Mouse (Mus musculus) heart, postnatal 4 days (tissue): Measurements from ENCODE around the gene Pomt2. TPM values are rescaled to one million over a fixed set of nuclear protein-coding genes. Genes with fewer than 3 reads are reported as not detected.
A peak's percentile ranks its signal among the peaks of the same experiment; 100 is the strongest.
"Not testable (repeated sequence)": the region's sequence is repeated elsewhere in the genome, so short reads cannot be mapped to it uniquely, and the experiment has no call there.

Experiments
- DNase-seq: peaks from one replicate; pipeline ENCODE4 v3.0.0; 2021
- total RNA-seq, 2 experiments: library from RNA; stranded (reverse); gene quantifications; 2 replicates each; pipeline ENCODE4 v1.2.3; 2021

The Pomt2 gene
- total RNA-seq: 10 to 100 TPM; 10.7 to 11.9 TPM

GRCm38 (mm10) chr12:87147395-87148089 is at the start of gene Pomt2:
TSS of gene Pomt2 (minus strand) at chr12:87147968.
- peak; percentile 93 for DNase-seq

- no peak for DNase-seq
Measured at GRCm38 (mm10) chr12:87196310-87196709, 48.5 kb upstream of the Pomt2 start.

DNA sequence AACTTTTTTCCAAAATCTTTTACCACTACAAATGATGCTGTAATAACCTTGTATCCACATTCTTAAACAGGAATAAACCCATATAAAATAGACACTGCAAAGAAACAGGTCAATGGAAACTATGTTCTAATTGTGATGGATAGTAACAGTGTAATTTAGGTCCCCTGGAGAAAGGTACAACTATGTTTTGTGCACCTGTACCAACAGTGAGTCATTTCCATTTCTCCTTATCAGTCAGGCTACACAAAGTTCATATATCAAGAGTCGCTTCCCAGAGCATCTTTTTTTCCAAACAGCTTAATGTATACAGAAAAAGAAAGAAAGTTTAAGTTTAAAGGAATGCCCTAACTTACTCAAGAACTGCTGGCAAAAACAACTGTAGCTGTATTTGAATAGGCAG is 47.3 kb upstream of the Pomt2 start:
- no peak for DNase-seq

GRCm38 (mm10) chr12:87193008-87193407 is 45.2 kb upstream of the Pomt2 start:
- no peak for DNase-seq

GRCm38 (mm10) chr12:87177631-87178030 is 29.9 kb upstream of the Pomt2 start:
- DNase-seq: no peak

DNA sequence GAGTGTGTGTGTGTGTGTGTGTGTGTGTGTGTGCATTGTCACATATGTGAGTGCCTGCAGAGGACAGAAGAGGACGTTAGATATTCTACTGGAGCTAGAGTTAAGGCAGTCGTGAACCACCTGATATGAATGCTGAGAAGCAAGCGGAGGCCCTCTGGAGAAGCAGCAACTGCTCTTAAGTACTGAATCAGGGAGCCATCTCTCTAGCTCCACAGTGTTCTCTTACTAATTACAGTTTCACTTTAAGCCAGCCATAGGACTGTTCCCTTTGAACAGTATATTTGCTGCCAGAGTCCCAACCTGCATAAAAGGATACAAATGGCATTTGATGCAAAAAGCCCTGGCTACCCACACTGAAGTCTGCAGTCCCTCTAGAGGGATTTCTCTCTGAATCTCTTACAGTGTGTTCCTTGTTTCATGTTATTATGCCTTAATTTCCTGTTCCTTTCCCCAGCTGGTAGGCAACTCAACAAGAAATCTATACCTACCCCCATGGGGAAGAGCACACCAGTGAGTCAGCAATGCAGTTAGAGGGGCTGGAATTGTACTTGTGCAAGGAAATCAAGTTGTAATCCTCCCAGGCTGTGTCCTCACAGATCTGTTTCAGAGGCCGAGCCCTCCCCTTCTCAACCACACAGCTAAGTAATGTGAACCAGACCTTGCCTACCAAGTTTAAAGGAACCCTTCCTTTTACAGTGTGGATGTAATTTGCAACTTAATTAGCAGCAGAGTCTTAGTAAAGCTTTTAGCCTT is 27.6 kb upstream of the Pomt2 start:
- DNase-seq: no peak

DNA sequence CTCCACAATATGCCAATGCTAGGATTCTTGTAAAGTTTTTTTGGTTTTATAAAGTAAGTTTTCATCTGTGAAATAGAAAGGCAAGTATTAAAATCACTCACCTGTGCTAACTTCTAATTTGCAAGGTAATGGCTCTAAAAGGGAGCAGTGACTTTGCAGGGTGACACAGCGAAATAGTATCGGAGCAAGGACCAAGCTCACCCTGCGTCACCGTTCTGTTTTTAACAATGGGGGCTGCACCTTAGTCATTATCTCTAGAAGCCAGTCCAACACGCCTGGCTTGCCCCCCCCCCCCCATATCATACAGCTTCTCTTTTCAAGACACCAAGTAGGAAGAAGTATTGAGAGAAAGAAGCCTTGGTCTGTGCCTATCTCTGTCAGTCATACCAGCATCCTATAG is 13.0 kb upstream of the Pomt2 start:
- no peak for DNase-seq

- DNase-seq: no peak
Measured at GRCm38 (mm10) chr12:87160310-87160709, 12.5 kb upstream of the Pomt2 start.

- no peak for DNase-seq
Measured at GRCm38 (mm10) chr12:87158099-87158498, 10.3 kb upstream of the Pomt2 start.

- DNase-seq: no peak
Measured at GRCm38 (mm10) chr12:87157361-87157760, 9.6 kb upstream of the Pomt2 start.

- not testable (repeated sequence) for DNase-seq
Measured at GRCm38 (mm10) chr12:87154448-87154847, 6.7 kb upstream of the Pomt2 start.

DNA sequence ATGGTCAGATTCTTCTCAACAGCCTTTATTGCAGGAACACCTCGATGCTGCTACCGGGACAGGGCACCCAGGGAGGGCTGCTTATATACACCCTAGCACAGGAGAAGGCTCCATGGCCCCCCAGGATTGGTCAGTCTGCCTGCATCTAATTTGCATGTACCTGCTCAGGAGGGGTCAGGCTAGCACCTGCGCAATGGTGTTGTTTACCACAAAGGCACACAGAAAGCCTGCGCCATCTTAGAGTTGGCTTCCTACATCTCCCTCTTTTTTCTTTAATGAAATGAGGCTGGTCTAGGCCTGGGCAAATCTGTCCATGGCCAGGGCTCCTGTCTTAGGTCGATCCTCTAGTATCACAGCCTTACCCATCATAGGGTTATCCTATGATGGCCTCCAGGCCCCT is 1.7 kb upstream of the Pomt2 start:
- DNase-seq: no peak

DNA sequence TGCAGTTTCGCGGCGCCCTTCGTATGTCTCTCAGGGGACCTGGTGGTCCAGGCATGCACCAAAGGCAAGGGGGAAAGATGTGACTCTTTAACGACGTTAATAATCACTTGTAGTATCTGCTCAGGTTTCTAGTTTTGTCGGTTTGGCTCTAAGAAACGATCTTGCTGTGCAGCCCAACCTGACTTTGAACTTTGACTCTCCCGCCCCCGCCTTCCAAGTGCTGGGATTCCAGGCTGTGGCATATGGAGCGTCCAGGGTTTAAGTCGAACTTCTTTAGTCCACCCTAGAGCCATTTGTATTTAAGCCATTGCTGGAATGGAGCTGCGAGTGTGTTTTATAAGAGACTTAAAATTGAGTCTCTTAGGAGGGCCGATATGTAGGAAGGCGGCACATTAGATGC is 368 bp upstream of the Pomt2 start:
- DNase-seq: no peak

- DNase-seq: peak; percentile 90
Measured at GRCm38 (mm10) chr12:87146966-87147365, 802 bp downstream of the Pomt2 start, which contains the start of gene Gstz1. TSS of gene Gstz1 (plus strand) at chr12:87147165.

GRCm38 (mm10) chr12:87142156-87142555 is 5.6 kb downstream of the Pomt2 start:
- no peak for DNase-seq

DNA sequence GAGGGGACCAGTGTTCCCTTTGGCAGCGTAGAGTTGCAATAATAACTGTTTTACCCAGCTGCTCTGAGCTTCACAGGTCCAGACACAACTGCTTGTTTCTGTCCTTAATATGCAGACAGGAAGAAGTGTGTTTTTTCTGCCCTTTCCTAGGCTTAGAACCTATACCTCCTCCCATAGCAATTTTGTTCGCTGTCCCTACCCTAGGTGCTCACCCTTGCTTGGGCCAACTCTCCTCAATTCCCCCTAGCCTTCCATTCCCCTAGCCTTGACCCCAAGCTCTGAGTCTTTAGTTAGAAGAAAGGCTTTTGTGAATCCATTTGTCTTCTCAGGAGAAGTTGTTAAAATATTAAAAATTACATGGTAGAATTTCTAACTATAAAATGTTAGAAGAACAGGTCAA is 9.0 kb downstream of the Pomt2 start:
- DNase-seq: no peak

DNA sequence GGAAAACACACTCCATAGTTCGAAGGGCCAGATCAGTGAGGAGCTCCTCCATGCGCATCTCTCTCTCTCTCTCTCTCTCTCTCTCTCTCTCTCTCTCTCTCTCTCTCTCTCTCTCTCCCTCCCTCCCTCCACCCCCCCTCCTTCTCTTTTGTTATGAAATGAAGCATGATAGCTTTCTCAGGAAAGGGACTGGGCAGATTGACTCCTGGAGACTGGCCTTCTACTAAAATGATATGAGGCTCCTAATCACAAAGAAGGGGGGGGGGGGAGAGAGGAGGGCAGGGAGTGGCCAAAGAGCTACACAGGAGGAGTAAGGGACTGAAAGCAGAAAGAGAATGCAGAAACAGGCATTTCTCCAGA is 9.4 kb downstream of the Pomt2 start:
- no peak for DNase-seq

DNA sequence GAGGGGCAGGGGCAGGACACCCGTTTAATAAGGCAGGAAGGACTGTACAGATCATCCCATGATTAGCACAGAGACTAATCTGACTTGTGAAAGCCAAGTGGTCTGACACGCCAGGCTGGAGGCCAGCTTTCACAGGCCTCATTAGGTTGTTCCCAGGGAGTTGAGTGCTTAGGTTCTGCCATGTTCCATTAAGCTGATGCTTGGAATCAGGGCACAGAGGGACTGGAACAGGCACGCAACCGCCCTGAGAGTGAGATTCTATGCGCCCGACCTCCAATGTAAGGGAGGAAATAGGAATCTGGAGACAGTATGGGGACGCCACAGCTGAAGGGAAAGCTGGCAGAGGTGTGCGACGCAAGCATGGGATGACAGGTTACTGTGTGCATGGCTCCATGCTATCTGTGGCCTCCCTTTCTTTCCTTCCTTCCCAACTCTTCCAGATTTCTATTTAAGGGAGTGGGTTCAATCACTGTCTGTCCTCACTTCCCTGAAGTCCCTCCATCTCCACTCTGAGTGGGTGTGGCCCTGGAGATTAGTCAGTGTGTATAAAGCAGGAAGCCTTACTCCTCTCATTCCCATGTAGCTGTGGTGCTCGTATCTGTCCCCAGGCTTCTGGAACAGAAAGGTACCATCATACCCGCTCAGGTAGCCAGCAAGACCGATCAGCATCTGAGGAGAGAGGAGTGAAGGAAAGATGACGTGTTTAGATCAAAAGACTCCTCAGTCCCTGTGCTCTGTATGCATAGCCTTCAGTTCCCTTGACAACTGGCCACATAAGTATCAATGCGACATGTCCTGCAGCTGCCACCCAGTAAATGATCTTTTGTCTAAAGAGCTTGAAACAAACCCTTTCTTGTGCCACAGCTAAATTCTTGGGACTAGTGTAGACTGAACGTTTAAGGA is 10.1 kb downstream of the Pomt2 start:
- DNase-seq: no peak

GRCm38 (mm10) chr12:87132784-87133183 is 15.0 kb downstream of the Pomt2 start:
- no peak for DNase-seq

DNA sequence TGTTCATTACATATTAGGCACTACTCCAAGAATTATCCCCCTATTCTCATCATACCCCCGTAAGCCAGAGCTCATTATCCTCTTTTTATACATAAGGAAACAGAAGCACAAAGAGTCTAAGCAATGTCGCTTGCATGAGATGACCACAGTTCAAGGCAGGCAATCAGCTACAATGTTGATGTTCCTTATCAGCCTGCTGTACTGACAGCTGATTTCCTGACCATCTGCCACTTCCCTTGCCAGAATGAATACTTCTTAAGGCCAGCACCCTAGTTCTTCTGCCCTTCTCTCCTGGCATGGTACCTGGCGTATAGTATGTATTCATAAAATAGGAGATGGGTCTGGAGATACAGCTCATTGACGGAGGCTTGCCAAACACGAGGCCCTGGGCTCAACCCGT is 15.6 kb downstream of the Pomt2 start:
- no peak for DNase-seq

- peak; percentile 54 for DNase-seq
Measured at GRCm38 (mm10) chr12:87131619-87132018, 16.1 kb downstream of the Pomt2 start.

DNA sequence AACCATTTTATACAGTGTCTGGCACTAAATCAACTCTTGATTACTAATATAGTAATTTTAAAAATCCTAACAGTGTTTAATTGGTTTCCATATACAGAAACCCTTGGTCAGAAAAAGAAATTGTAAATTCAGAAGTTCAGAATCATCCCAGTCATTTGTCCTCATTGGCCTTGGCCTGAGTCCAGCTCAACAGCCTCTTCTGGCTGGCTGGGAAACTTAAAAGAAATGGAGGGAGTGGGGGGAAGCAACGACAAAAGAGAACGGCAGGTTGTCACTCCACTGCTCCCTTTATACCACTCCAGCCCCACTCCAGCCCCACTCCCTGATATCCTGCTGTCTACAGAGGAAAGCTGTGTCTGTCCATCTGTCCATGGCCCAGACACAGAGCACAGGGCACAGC is 16.6 kb downstream of the Pomt2 start:
- DNase-seq: peak; percentile 16

DNA sequence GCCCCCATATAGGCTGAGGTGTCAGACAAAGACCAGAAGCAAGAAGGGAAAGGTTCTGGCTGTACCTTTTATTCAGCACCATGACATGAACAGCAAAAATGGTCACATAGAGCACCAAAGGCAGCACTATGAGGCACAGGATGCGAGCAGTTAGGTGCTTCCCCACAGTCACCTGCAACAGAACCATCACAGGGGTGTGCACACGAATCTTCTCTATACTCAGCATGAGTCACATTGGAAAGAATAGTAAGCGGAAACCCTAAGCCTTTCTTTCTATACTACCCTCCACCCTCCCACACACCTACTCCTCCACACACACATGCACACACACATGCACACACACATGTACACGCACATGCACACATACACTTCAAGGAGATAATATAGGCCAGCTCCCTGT is 17.5 kb downstream of the Pomt2 start:
- no peak for DNase-seq
